Mouse (Mus musculus): ENCODE results near the gene Mvp. TPM values are rescaled to one million over a fixed set of nuclear protein-coding genes. Genes with fewer than 3 reads are reported as not detected.

The Mvp gene
- polyA plus RNA-seq, 2 experiments: 7.9 TPM

DNA sequence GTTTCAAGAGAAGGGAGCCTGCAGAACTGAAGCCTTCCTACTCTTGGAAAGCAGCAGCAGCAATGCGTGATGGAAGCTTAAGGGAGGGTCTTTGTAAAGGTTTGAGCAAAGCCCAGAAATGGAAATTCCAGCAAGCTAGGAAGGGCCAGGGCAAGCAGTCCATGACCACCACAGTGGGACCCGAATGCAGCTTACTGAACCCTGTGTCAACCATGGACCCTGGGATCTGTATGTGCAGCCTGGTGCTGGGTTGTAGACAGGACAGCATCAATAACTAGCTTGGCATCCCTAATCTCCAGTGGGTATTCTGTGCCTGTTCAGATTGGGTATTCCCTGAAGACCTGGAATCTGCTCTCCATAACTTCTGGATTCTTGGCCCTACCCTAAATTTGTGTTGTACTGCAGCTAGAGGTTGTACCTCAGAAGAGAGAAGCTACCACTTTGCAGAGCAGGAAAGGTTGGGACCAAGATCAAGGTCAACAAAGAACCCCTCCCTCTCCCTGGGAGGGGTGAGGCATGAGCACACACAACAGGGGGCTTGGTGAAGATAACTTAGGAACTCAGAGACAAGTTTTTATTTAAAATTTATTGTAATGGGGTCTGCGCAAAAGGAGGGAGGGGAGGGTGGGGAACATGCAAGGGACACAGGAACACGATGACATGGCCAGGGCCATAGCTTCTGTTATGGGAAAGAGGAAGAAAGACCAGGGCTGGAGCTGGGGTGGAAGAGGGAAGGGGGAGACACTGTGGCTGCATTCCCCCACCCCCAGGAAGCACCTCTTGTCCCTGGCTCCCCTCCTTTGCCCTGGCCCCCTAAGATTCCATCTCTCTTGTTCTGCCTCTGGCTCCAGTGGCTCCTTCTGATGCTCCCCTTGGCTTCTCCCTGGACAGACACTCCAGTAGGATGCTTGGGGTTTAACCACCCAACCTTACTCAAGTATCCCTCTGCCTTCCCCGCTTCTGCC is 7.4 kb upstream of the Mvp start:
- Histone ChIP-seq H3K4me2 (replicated peaks; ENCODE audit: low read depth, low read length, severe bottlenecking) (peak overlapping the region; percentile 85), H3K27me3 (ENCODE audit: control insufficient read depth, insufficient read depth, low read length) (no peaks in the 10 kb centered on the region), H3K9ac (ENCODE audit: low read depth, low read length, severe bottlenecking) (peak overlapping the region; percentile 72), H3K27ac (replicated peaks; ENCODE audit: low read depth, low read length) (peak overlapping the region; percentile 76), H3K36me3 (ENCODE audit: control insufficient read depth, insufficient read depth, low read length) (peaks cover 40% of the 10 kb centered on the region), H3K9me3 (ENCODE audit: control insufficient read depth, low read length) (no peaks in the 10 kb centered on the region), H3K4me1 (ENCODE audit: control insufficient read depth, insufficient read depth, low read length) (peaks cover 56% of the 10 kb centered on the region), H3K4me3 (replicated peaks; ENCODE audit: low read length) (peak overlapping the region; percentile 61)
- ATAC-seq (ENCODE audit: low FRiP score, low read depth) (no peak), DNase-seq (ENCODE audit: low spot score) (no peak)
- no peak for TF ChIP-seq POLR2A (IDR thresholded peaks at IDR 0.05; ENCODE audit: borderline replicate concordance, extremely low read depth, insufficient read depth, insufficient read length)
- WGBS: 47% methylated on average over 5 of the region's 5 CpGs

DNA sequence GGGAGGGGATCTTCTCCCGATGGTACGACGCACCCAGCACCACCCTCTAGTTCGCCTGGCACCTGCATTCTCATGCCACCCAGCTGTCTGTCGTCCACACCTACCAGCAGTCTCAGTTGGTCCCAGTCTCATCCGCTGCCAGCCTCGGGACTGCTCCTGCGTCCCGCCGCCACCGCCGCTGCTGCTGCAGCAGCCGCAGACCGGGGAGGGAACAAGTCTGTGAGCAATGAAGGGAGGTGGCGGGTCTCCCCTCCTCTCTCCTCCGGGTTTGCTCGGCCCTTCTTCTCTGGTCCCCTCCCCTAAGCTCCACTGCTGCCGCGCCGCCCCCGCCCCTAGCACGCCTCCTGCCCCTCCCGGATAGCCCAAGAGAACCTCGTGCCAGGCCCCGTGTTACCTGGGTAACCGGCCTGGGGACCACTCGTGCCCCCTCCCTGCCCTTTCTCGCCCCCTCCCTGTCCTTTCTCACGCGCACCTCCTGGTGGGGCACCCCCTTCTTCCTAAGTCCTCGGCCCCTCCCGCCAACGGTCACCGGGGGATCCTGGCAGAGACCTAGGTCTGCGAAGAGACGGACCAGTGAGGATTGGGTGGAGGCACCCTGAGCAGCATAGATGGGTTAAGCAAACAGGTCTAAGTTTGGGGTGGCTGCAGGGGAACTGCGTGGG is 6.6 kb upstream of the Mvp start, which contains the start of the genes Gm42742 and Prrt2:
TSS of gene Gm42742 (minus strand) at position 197 of the 662 bp plus-strand sequence.
TSS of gene Prrt2 (minus strand) at position 311 of the 662 bp plus-strand sequence.
- H3K36me3 ChIP-seq (ENCODE audit: control insufficient read depth, insufficient read depth, low read length): peaks cover 41% of the 10 kb centered on the region
- 1% methylated on average over 31 of the region's 37 CpGs for WGBS
- H3K27ac ChIP-seq (replicated peaks; ENCODE audit: low read depth, low read length): peak within 1 kb of the TSS; percentile 76
- peaks cover 57% of the 10 kb centered on the region for H3K4me1 ChIP-seq (ENCODE audit: control insufficient read depth, insufficient read depth, low read length)
- peak; percentile 55 for ATAC-seq (ENCODE audit: low FRiP score, low read depth)
- H3K9ac ChIP-seq (ENCODE audit: low read depth, low read length, severe bottlenecking): peak within 1 kb of the TSS; percentile 72
- no peaks in the 10 kb centered on the region for H3K27me3 ChIP-seq (ENCODE audit: control insufficient read depth, insufficient read depth, low read length)
- peak; percentile 83 for DNase-seq (ENCODE audit: low spot score)
- peak; percentile 55; the same call in 1 of the 2 replicates for TF ChIP-seq POLR2A (IDR thresholded peaks at IDR 0.05; ENCODE audit: borderline replicate concordance, extremely low read depth, insufficient read depth, insufficient read length)
- peak within 1 kb of the TSS; percentile 61 for H3K4me3 ChIP-seq (replicated peaks; ENCODE audit: low read length)
- H3K4me2 ChIP-seq (replicated peaks; ENCODE audit: low read depth, low read length, severe bottlenecking): peak within 1 kb of the TSS; percentile 85
- H3K9me3 ChIP-seq (ENCODE audit: control insufficient read depth, low read length): no peaks in the 10 kb centered on the region

- H3K27ac ChIP-seq (replicated peaks; ENCODE audit: low read depth, low read length): peak overlapping the region; percentile 76
- no peaks in the 10 kb centered on the region for H3K27me3 ChIP-seq (ENCODE audit: control insufficient read depth, insufficient read depth, low read length)
- H3K36me3 ChIP-seq (ENCODE audit: control insufficient read depth, insufficient read depth, low read length): peaks cover 46% of the 10 kb centered on the region
- no peak for TF ChIP-seq POLR2A (IDR thresholded peaks at IDR 0.05; ENCODE audit: borderline replicate concordance, extremely low read depth, insufficient read depth, insufficient read length)
- peaks cover 62% of the 10 kb centered on the region for H3K4me1 ChIP-seq (ENCODE audit: control insufficient read depth, insufficient read depth, low read length)
- peak overlapping the region; percentile 61 for H3K4me3 ChIP-seq (replicated peaks; ENCODE audit: low read length)
- peak overlapping the region; percentile 85 for H3K4me2 ChIP-seq (replicated peaks; ENCODE audit: low read depth, low read length, severe bottlenecking)
- no peaks in the 10 kb centered on the region for H3K9me3 ChIP-seq (ENCODE audit: control insufficient read depth, low read length)
- ATAC-seq (ENCODE audit: low FRiP score, low read depth) (no peak), DNase-seq (ENCODE audit: low spot score) (no peak)
- WGBS: 23% methylated on average over 5 of the region's 5 CpGs
- H3K9ac ChIP-seq (ENCODE audit: low read depth, low read length, severe bottlenecking): peak overlapping the region; percentile 72
Measured at GRCm38 (mm10) chr7:127020491-127020890, 6.1 kb upstream of the Mvp start.

DNA sequence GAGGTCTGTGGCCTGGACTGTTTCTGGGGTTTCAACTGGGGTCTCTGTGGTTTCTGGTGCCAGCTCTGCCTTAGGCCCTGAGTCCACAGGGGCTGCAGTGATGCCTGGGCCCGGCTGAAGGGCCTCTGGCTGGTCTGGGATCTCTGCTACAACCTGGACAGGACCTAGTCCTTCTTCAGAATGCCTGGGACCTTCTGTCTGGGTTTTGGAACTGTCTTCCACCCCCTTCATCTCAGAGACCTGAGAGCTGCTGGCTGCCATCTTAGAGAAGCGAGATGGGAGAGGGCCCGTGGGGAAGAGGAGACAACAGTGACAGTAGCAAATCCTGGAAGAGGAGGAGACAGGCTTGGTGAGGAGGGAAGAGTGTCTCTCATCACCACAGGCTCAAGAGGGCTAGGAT is 5.6 kb upstream of the Mvp start:
- H3K4me1 ChIP-seq (ENCODE audit: control insufficient read depth, insufficient read depth, low read length): peaks cover 66% of the 10 kb centered on the region

GRCm38 (mm10) chr7:127019306-127019960 is 5.0 kb upstream of the Mvp start:
- H3K9ac ChIP-seq (ENCODE audit: low read depth, low read length, severe bottlenecking): peak overlapping the region; percentile 72
- no peak for TF ChIP-seq POLR2A (IDR thresholded peaks at IDR 0.05; ENCODE audit: borderline replicate concordance, extremely low read depth, insufficient read depth, insufficient read length)
- no peak for ATAC-seq (ENCODE audit: low FRiP score, low read depth)
- H3K4me1 ChIP-seq (ENCODE audit: control insufficient read depth, insufficient read depth, low read length): peaks cover 62% of the 10 kb centered on the region
- H3K4me2 ChIP-seq (replicated peaks; ENCODE audit: low read depth, low read length, severe bottlenecking): peak overlapping the region; percentile 85
- no peaks in the 10 kb centered on the region for H3K27me3 ChIP-seq (ENCODE audit: control insufficient read depth, insufficient read depth, low read length)
- H3K4me3 ChIP-seq (replicated peaks; ENCODE audit: low read length): peak overlapping the region; percentile 61
- H3K27ac ChIP-seq (replicated peaks; ENCODE audit: low read depth, low read length): peak overlapping the region; percentile 76
- peaks cover 44% of the 10 kb centered on the region for H3K36me3 ChIP-seq (ENCODE audit: control insufficient read depth, insufficient read depth, low read length)
- WGBS: 74% methylated on average over 14 of the region's 14 CpGs
- no peak for DNase-seq (ENCODE audit: low spot score)
- H3K9me3 ChIP-seq (ENCODE audit: control insufficient read depth, low read length): no peaks in the 10 kb centered on the region

More for the DNA sequence above, 5.6 kb upstream of the Mvp start:
- Histone ChIP-seq H3K36me3 (ENCODE audit: control insufficient read depth, insufficient read depth, low read length) (peaks cover 46% of the 10 kb centered on the region), H3K27me3 (ENCODE audit: control insufficient read depth, insufficient read depth, low read length) (no peaks in the 10 kb centered on the region), H3K4me2 (replicated peaks; ENCODE audit: low read depth, low read length, severe bottlenecking) (peak overlapping the region; percentile 85), H3K27ac (replicated peaks; ENCODE audit: low read depth, low read length) (peak overlapping the region; percentile 76), H3K9ac (ENCODE audit: low read depth, low read length, severe bottlenecking) (peak overlapping the region; percentile 72), H3K4me3 (replicated peaks; ENCODE audit: low read length) (peak overlapping the region; percentile 61), H3K9me3 (ENCODE audit: control insufficient read depth, low read length) (no peaks in the 10 kb centered on the region)
- ATAC-seq (ENCODE audit: low FRiP score, low read depth) (no peak), DNase-seq (ENCODE audit: low spot score) (no peak)
- TF ChIP-seq POLR2A (IDR thresholded peaks at IDR 0.05; ENCODE audit: borderline replicate concordance, extremely low read depth, insufficient read depth, insufficient read length): no peak
- 66% methylated on average over 3 of the region's 3 CpGs for WGBS

Measured in limb, embryonic 14.5 days (tissue).